Mouse (Mus musculus) heart, postnatal 0 days (tissue): Measurements from ENCODE around the gene Zbed5. TPM values are rescaled to one million over a fixed set of nuclear protein-coding genes. Genes with fewer than 3 reads are reported as not detected.

ENCODE experiments used
- ATAC-seq: fragments of 200-750 bp; cut with Nextera tagmentation; 2 replicates; pipeline ENCODE4 v1.8.0; 2017; ENCODE audit warnings: low read depth, moderate number of reproducible peaks, moderate library complexity; ENCODE audit not compliant: insufficient read depth
- DNase-seq: peaks from one replicate; pipeline ENCODE4 v3.0.0-alpha.2; 2016; ENCODE audit warnings: low spot score
- H3K27ac ChIP-seq: fragments of 300-500 bp; sonication (generic); 2 replicates; pipeline ENCODE4 v1.5.1; 2014; ENCODE audit warnings: low read depth, mild to moderate bottlenecking
- H3K27me3 ChIP-seq: fragments of 300-500 bp; sonication (generic); 2 replicates; pipeline ENCODE4 v1.6.1; 2014; ENCODE audit warnings: low read length, mixed read lengths; ENCODE audit not compliant: control insufficient read depth, insufficient read depth
- H3K36me3 ChIP-seq: fragments of 300-500 bp; sonication (generic); replicated peaks from 2 replicates; pipeline ENCODE4 v1.6.1; 2014; ENCODE audit warnings: low read length, mixed read lengths; ENCODE audit not compliant: control insufficient read depth, insufficient read depth
- H3K4me1 ChIP-seq: fragments of 300-500 bp; sonication (generic); 2 replicates; pipeline ENCODE4 v1.6.1; 2014; ENCODE audit warnings: antibody characterized with exemption; ENCODE audit not compliant: control insufficient read depth, insufficient read depth
- H3K4me2 ChIP-seq: fragments of 300-500 bp; sonication (generic); 2 replicates; pipeline ENCODE4 v1.6.1; 2014; ENCODE audit warnings: low read depth, mild to moderate bottlenecking, low read length, moderate library complexity
- H3K4me3 ChIP-seq: fragments of 300-500 bp; sonication (generic); 2 replicates; pipeline ENCODE4 v1.5.1; 2014; ENCODE audit warnings: low read depth, low read length
- H3K9ac ChIP-seq: fragments of 300-500 bp; sonication (generic); replicated peaks from 2 replicates; pipeline ENCODE4 v1.6.1; 2014; ENCODE audit warnings: low read depth, low read length, mixed read lengths
- H3K9me3 ChIP-seq: fragments of 300-500 bp; sonication (generic); replicated peaks from 2 replicates; pipeline ENCODE4 v1.6.1; 2016; ENCODE audit warnings: low read length; ENCODE audit not compliant: control insufficient read depth
- CTCF ChIP-seq: IDR thresholded peaks from 2 replicates; pipeline ENCODE4 v1.5.1; 2016; ENCODE audit warnings: antibody characterized with exemption, control low read depth, low read depth
- EP300 ChIP-seq: IDR thresholded peaks from 2 replicates; pipeline ENCODE4 v1.6.1; 2016; ENCODE audit warnings: antibody characterized with exemption, low read depth
- WGBS: fragments of 180-500 bp; shearing (Covaris S2); extraction: QIAGEN DNeasy Blood & Tissue Kit; methylation state at CpG from one replicate; pipeline ENCODE4 v1.1.7; 2014; 5-methylcytosine and 5-hydroxymethylcytosine counted together
- polyA plus RNA-seq: library from polyadenylated mRNA; unstranded; fragments of >200 nt; fragmentation: Nextera tagmentation; extraction: Ambion mirVana; gene quantifications from 2 replicates; pipeline ENCODE4 v1.2.1, GENCODE M21; 2015
- total RNA-seq: library from RNA; depleted of rRNA; stranded (reverse); fragments of >200 nt; gene quantifications from 2 replicates; pipeline ENCODE4 v1.2.3, GENCODE M21; 2014; ENCODE audit warnings: low replicate concordance; rRNA removed

The Zbed5 gene
- total RNA-seq (0.27 and 1.4 TPM in 2 replicates), polyA plus RNA-seq (1.4 and 1.5 TPM in 2 replicates)

- Histone ChIP-seq H3K4me1 (peaks cover 6% of the 10 kb centered on the region), H3K9ac (peak within 1 kb of the TSS; percentile 58; the same call in 1 of the 2 replicates), H3K36me3 (no peaks in the 10 kb centered on the region), H3K9me3 (no peaks in the 10 kb centered on the region), H3K27ac (no peak within 1 kb of the TSS), H3K27me3 (no peaks in the 10 kb centered on the region), H3K4me3 (peak within 1 kb of the TSS; percentile 61), H3K4me2 (peak within 1 kb of the TSS; percentile 93)
- 2% methylated on average over 44 of the region's 44 CpGs for WGBS
- TF ChIP-seq EP300 = no peak
- no peak for TF ChIP-seq CTCF
- ATAC-seq (peak; percentile 100), DNase-seq (peak; percentile 95)
These were observed at the start of gene Zbed5 for GRCm38 (mm10) chr5:129895198-129896088. Gene Zbed5, plus strand, starts transcription at chr5:129895723.

- peak within 1 kb of the TSS; percentile 71 for H3K4me3 ChIP-seq
- H3K4me1 ChIP-seq = no peaks in the 10 kb centered on the region
- peak within 1 kb of the TSS; percentile 74 for H3K4me2 ChIP-seq
- ATAC-seq (peak; percentile 99), DNase-seq (peak; percentile 96)
- no peaks in the 10 kb centered on the region for H3K27me3 ChIP-seq
- peaks cover 18% of the 10 kb centered on the region for H3K36me3 ChIP-seq
- H3K9me3 ChIP-seq = no peaks in the 10 kb centered on the region
- H3K27ac ChIP-seq = peak within 1 kb of the TSS; percentile 22; the same call in 1 of the 2 replicates
- WGBS = 6% methylated on average over 22 of the region's 22 CpGs
- peak within 1 kb of the TSS; percentile 69 for H3K9ac ChIP-seq
- TF ChIP-seq EP300 = no peak
- TF ChIP-seq CTCF = no peak
These were observed 48.6 kb upstream of the Zbed5 start, which contains the start of gene Sumf2 for GRCm38 (mm10) chr5:129846752-129847557. Gene Sumf2, plus strand, starts transcription at chr5:129846986.

- H3K4me1 ChIP-seq = no peaks in the 10 kb centered on the region
These were observed 48.0 kb upstream of the Zbed5 start for GRCm38 (mm10) chr5:129847558-129847820.

GRCm38 (mm10) chr5:129855163-129855562 lies 40.4 kb upstream of the Zbed5 start:
- Histone ChIP-seq H3K27me3 (no peaks in the 10 kb centered on the region), H3K36me3 (peaks cover 16% of the 10 kb centered on the region), H3K9ac (no peak overlapping the region), H3K4me2 (no peak overlapping the region), H3K9me3 (no peaks in the 10 kb centered on the region), H3K27ac (no peak overlapping the region), H3K4me3 (no peak overlapping the region), H3K4me1 (no peaks in the 10 kb centered on the region)
- DNase-seq (no peak), ATAC-seq (peak; percentile 63; the same call in 1 of the 2 replicates)
- 46% methylated on average over 5 of the region's 5 CpGs for WGBS
- TF ChIP-seq EP300 (no peak), CTCF (peak; percentile 50)

More at GRCm38 (mm10) chr5:129847558-129847820, 48.0 kb upstream of the Zbed5 start:
- Histone ChIP-seq H3K9ac (peak overlapping the region; percentile 69), H3K9me3 (no peaks in the 10 kb centered on the region), H3K27me3 (no peaks in the 10 kb centered on the region), H3K4me3 (peak overlapping the region; percentile 71), H3K27ac (no peak overlapping the region), H3K4me2 (peak overlapping the region; percentile 74), H3K36me3 (peaks cover 18% of the 10 kb centered on the region)
- TF ChIP-seq EP300 (no peak), CTCF (no peak)
- DNase-seq (no peak), ATAC-seq (no peak)
- 42% methylated on average over 8 of the region's 8 CpGs for whole genome bisulfite sequencing

- H3K27me3 ChIP-seq = no peaks in the 10 kb centered on the region
- no peak overlapping the region for H3K27ac ChIP-seq
- H3K4me1 ChIP-seq = no peaks in the 10 kb centered on the region
- no peak for DNase-seq
- TF ChIP-seq CTCF (peak; percentile 8; the same call in 1 of the 2 replicates), EP300 (no peak)
- H3K4me2 ChIP-seq = no peak overlapping the region
- no peaks in the 10 kb centered on the region for H3K9me3 ChIP-seq
- H3K36me3 ChIP-seq = peaks cover 21% of the 10 kb centered on the region
- H3K9ac ChIP-seq = no peak overlapping the region
- 91% methylated on average over 5 of the region's 5 CpGs for WGBS
- H3K4me3 ChIP-seq = no peak overlapping the region
- no peak for ATAC-seq
These were observed 39.1 kb upstream of the Zbed5 start for GRCm38 (mm10) chr5:129856414-129856813.
